Mouse (Mus musculus) embryonic fibroblast, embryonic 13.5 days (primary cell): Measurements from ENCODE around the gene Dhrs11. TPM values are rescaled to one million over a fixed set of nuclear protein-coding genes. Genes with fewer than 3 reads are reported as not detected.
A peak's percentile ranks its signal among the peaks of the same experiment; 100 is the strongest.
"Not testable (repeated sequence)": the region's sequence is repeated elsewhere in the genome, so short reads cannot be mapped to it uniquely, and the experiment has no call there.

ENCODE experiments used
- H3K27ac ChIP-seq: 2 replicates; pipeline ENCODE4 v1.5.1; 2012; ENCODE audit warnings: low read length, control low read depth, inconsistent platforms; ENCODE audit not compliant: insufficient read depth
- H3K4me1 ChIP-seq: 2 replicates; pipeline ENCODE4 v1.6.1; 2011; ENCODE audit warnings: low read length; ENCODE audit not compliant: control insufficient read depth, insufficient read depth
- H3K4me3 ChIP-seq: 2 replicates; pipeline ENCODE4 v1.5.1; 2011; ENCODE audit warnings: mild to moderate bottlenecking, control low read depth, low read length; ENCODE audit not compliant: insufficient read depth
- CTCF ChIP-seq: IDR thresholded peaks from 2 replicates; pipeline ENCODE4 v1.5.1; 2011; ENCODE audit warnings: mild to moderate bottlenecking, control low read depth, low read length, moderate library complexity, borderline replicate concordance; ENCODE audit not compliant: insufficient read depth
- POLR2A ChIP-seq: IDR thresholded peaks from 2 replicates; pipeline ENCODE4 v1.6.1; 2011; ENCODE audit warnings: low read depth, mild to moderate bottlenecking, control low read depth, low read length, moderate library complexity
- polyA plus RNA-seq: library from polyadenylated mRNA; stranded (reverse); fragments of >200 nt; gene quantifications from 2 replicates; pipeline ENCODE4 v1.2.4, GENCODE M21; 2011; ENCODE audit warnings: low read depth; ENCODE audit not compliant: missing spikeins, insufficient read length

The Dhrs11 gene
- 9.7 and 14.1 TPM in 2 replicates for polyA plus RNA-seq

GRCm38 (mm10) chr11:84828516-84829399, at the start of gene Dhrs11:
Dhrs11 (minus strand) TSS chr11:84828994.
- no peaks in the 10 kb centered on the region for H3K4me1 ChIP-seq
- peak within 1 kb of the TSS; percentile 74 for H3K27ac ChIP-seq
- peak within 1 kb of the TSS; percentile 89 for H3K4me3 ChIP-seq
- TF ChIP-seq POLR2A (peak; percentile 60), CTCF (no peak)

DNA sequence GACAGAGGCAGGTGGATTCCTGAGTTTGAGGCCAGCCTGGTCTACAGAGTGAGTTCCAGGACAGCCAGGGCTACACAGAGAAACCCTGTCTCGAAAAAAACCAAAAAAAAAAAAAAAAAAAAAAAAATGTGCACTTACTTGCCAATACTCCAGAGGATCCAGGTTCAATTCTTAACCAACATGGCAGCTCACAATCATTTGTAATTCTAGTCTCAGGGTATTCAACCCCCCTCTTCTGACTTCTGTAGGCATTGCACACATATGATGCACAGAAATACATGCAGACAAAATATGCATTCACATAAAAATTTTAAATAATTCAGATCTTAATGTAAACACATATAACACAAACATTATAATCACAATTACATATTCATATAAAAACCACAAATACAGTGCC, 47.2 kb upstream of the Dhrs11 start:
- H3K4me1 ChIP-seq, H3K4me3 ChIP-seq, H3K27ac ChIP-seq: not testable (repeated sequence)

DNA sequence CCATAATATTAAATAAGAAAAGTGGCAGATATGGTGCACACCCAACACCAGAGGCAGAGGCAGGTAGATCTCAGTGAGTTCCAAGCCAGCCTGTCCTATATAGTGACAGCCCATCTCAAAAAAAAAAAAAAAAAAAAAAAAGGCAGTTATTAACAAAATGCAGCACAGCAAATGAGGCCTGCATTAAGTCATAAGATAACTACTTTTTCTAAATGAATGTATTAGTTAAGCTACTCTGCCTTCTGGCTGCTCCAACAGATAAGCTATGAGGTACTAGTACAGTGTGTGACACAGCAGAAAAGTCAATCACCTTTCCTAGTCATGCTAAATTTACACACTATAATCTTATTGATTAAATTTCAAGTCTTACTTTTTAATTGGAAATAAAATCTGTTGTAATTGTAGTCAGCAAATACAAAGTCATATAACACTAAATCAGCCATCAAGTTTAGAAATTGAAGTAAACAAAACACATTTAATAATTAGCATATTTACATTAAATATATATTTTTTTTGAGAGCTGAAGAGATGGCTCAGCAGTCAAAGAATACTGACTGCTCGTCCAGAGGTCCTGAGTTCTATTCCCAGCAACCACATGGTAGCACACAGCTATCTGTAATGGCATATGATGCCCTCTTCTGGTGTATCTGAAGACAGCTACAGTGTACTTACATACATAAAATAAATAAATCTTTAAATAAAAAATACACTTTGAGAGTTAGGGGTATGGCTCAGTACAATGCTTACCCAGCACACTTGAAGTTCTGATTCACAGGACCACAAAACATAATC, 44.4 kb upstream of the Dhrs11 start:
- Histone ChIP-seq H3K4me3 (no peak overlapping the region), H3K4me1 (no peaks in the 10 kb centered on the region), H3K27ac (no peak overlapping the region)
- TF ChIP-seq CTCF (no peak), POLR2A (no peak)

GRCm38 (mm10) chr11:84871548-84872069, 42.8 kb upstream of the Dhrs11 start:
- H3K27ac ChIP-seq: peak overlapping the region; percentile 64
- TF ChIP-seq POLR2A (no peak), CTCF (no peak)
- H3K4me3 ChIP-seq: peak overlapping the region; percentile 81
- H3K4me1 ChIP-seq: peaks cover 2% of the 10 kb centered on the region; the same call in 1 of the 2 replicates

- TF ChIP-seq POLR2A (no peak; the same call in 1 of the 2 replicates), CTCF (no peak)
- Histone ChIP-seq H3K4me1 (peaks cover 2% of the 10 kb centered on the region; the same call in 1 of the 2 replicates), H3K4me3 (peak overlapping the region; percentile 81), H3K27ac (peak overlapping the region; percentile 64)
Measured at GRCm38 (mm10) chr11:84871046-84871445, 42.3 kb upstream of the Dhrs11 start.

- peaks cover 2% of the 10 kb centered on the region; the same call in 1 of the 2 replicates for H3K4me1 ChIP-seq
- TF ChIP-seq POLR2A (peak; percentile 81), CTCF (no peak)
- H3K27ac ChIP-seq: peak within 1 kb of the TSS; percentile 100
- peak within 1 kb of the TSS; percentile 99 for H3K4me3 ChIP-seq
Measured at GRCm38 (mm10) chr11:84870337-84871043, 41.7 kb upstream of the Dhrs11 start, which contains the start of gene Ggnbp2. Ggnbp2 (minus strand) TSS chr11:84870817.

DNA sequence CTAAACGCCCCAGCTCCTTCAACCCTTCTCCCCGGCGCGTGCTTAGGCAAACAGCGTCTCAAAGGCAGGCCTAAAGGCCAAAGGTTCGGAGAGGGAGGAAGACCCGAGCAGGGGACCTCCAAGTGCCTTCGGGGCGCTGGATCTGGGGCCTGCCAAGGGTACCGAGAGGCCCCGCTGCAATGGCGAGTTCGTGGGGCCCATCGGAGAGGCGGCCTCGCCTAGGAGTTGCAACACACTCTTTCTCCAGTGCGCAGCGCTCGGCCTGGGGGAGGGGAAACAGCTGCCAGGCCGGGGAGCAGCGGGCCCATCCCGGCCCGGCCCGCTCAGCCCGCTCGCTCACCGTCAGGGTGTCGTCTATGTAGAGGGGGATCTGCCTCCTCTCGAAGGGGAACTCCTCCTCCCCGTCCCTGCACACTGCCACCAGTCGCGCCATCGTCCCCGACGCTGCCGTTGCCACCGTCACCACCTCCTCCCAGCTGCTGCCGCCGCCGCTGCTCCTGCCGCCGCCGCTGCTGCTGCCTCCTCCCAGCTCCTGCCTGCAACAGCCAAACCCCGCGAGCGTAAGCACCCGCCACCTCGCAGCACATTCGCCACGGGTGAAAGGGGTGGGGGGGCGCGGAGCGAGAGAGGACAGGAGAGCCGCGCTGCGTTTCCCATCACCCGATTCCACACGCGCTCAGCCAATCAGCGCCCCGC, 40.9 kb upstream of the Dhrs11 start:
- H3K4me1 ChIP-seq: peaks cover 5% of the 10 kb centered on the region
- peak overlapping the region; percentile 99 for H3K4me3 ChIP-seq
- H3K27ac ChIP-seq: peak overlapping the region; percentile 86
- no peak for TF ChIP-seq CTCF
- TF ChIP-seq POLR2A: peak; percentile 90

- H3K4me3 ChIP-seq: peak overlapping the region; percentile 99
- TF ChIP-seq CTCF (no peak), POLR2A (no peak)
- peaks cover 5% of the 10 kb centered on the region for H3K4me1 ChIP-seq
- peak overlapping the region; percentile 86 for H3K27ac ChIP-seq
Measured at GRCm38 (mm10) chr11:84868786-84869259, 40.0 kb upstream of the Dhrs11 start.
